Mouse (Mus musculus): ENCODE measurements around the gene Zrsr1. TPM values are rescaled to one million over a fixed set of nuclear protein-coding genes. Genes with fewer than 3 reads are reported as not detected.

The Zrsr1 gene
- polyA plus RNA-seq, 1 experiment from 2014 or later: 4.5 TPM

DNA sequence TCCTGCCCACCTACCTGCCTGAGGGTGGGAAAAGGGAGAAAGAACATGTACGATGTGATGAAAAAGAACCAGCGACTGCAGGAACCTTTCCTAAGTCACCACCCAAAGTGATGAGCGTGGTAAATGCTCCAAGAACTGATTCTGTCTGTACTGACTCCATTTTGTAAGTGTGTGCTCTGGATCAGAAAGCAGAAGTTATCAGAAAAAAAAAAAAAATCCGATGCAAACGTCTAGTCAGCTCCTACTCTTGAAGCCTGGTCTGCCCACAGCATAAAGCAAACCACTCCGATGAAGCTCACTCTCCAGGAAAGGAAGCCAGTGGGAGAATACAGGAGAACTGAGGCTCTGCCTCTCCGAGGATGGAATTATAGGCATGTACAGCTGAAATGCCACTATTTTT, 19.1 kb upstream of the Zrsr1 start:
- no peak overlapping the region for H3K9ac ChIP-seq (replicated peaks)
- H3K27ac ChIP-seq (replicated peaks): no peak overlapping the region
- H3K4me2 ChIP-seq (replicated peaks): no peak overlapping the region
- H3K4me3 ChIP-seq: no peak overlapping the region
- H3K4me1 ChIP-seq: no peaks in the 10 kb centered on the region
- ATAC-seq (ENCODE audit: low FRiP score, low read depth): no peak
- peaks cover 9% of the 10 kb centered on the region; the same call in 1 of the 2 replicates for H3K36me3 ChIP-seq
- H3K27me3 ChIP-seq: no peaks in the 10 kb centered on the region
- 92% methylated on average over 7 of the region's 7 CpGs for WGBS
- no peaks in the 10 kb centered on the region for H3K9me3 ChIP-seq

DNA sequence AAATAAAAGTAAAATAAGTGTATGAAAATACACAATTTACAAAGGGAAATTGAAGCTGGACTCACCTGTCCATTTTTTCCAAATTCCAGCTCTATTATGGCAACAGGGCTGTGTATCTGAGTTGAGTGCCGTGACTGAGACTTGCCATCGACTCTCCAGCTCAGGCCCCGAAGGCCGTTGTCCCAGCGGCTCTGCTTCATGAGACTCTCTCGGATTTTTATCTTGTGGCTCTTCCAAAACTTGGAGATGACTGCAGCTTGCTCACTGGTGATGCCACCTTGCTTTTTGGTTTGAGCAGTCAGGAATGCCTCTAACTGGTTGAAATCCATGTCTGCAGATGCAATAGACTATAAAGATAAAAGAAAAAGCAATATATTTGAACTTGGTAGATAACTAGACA, 15.5 kb upstream of the Zrsr1 start:
- Histone ChIP-seq H3K4me2 (replicated peaks) (no peak overlapping the region), H3K27ac (replicated peaks) (no peak overlapping the region), H3K36me3 (peaks cover 9% of the 10 kb centered on the region; the same call in 1 of the 2 replicates), H3K9ac (replicated peaks) (no peak overlapping the region), H3K9me3 (no peaks in the 10 kb centered on the region), H3K27me3 (no peaks in the 10 kb centered on the region), H3K4me3 (no peak overlapping the region), H3K4me1 (no peaks in the 10 kb centered on the region)
- no peak for ATAC-seq (ENCODE audit: low FRiP score, low read depth)
- 93% methylated on average over 6 of the region's 6 CpGs for WGBS

DNA sequence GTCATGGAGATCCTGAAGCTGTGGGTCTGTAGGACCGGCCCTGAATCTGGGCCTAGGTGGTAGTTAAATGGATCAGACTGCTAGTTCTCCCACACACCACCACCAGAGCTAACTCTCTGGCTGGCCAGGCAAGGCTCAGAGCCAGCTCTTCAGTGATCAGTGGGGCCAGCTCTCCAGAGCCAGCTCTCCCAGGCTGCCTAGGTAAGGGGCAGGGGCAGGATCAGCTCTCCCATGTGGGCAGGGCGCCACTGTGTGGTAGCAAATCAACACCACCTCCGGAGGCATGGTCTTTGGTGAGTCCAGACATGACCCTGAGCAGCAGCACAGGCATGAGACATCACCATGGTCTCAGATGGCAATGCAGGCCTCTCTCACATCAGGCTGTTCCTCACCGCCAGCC, 15.0 kb upstream of the Zrsr1 start:
- Histone ChIP-seq H3K9ac (replicated peaks) (no peak overlapping the region), H3K27ac (replicated peaks) (no peak overlapping the region), H3K9me3 (no peaks in the 10 kb centered on the region), H3K4me3 (no peak overlapping the region), H3K4me1 (no peaks in the 10 kb centered on the region), H3K36me3 (peaks cover 9% of the 10 kb centered on the region; the same call in 1 of the 2 replicates), H3K27me3 (no peaks in the 10 kb centered on the region), H3K4me2 (replicated peaks) (no peak overlapping the region)
- 75% methylated on average over 4 of the region's 4 CpGs for WGBS
- peak; percentile 54; the same call in 1 of the 2 replicates for ATAC-seq (ENCODE audit: low FRiP score, low read depth)

DNA sequence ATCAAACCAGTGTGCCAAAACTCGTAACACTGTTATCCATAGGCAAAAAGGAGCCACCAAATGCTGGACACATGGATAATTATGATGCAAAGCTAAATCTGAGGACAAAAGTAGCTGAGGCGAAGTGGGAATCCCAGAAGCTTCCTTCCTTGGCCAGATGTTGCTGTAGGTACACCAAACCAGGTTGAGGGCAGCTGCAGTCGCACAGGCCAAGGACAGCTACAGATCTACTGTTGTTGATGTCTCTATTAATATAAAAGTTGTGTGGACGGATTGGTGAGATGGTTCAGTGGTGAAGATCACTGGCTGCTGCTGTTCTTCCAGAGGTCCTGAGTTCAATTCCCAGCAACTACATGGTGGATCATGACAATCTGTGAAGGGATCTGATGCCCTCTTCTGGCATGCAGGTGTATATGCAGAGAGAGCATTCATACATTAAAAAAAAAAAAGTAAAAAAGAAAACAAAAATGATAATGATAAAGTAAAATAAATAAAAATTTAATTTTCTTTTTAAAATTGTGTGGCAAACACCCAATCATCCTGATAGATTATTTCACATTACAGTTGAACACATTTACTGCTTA, 13.9 kb upstream of the Zrsr1 start:
- no peaks in the 10 kb centered on the region for H3K4me1 ChIP-seq
- no peak overlapping the region for H3K9ac ChIP-seq (replicated peaks)
- no peak for ATAC-seq (ENCODE audit: low FRiP score, low read depth)
- H3K4me2 ChIP-seq (replicated peaks): no peak overlapping the region
- 92% methylated on average over 4 of the region's 4 CpGs for WGBS
- H3K36me3 ChIP-seq: peaks cover 9% of the 10 kb centered on the region; the same call in 1 of the 2 replicates
- no peak overlapping the region for H3K27ac ChIP-seq (replicated peaks)
- no peak overlapping the region for H3K4me3 ChIP-seq
- H3K9me3 ChIP-seq: no peaks in the 10 kb centered on the region
- H3K27me3 ChIP-seq: no peaks in the 10 kb centered on the region

DNA sequence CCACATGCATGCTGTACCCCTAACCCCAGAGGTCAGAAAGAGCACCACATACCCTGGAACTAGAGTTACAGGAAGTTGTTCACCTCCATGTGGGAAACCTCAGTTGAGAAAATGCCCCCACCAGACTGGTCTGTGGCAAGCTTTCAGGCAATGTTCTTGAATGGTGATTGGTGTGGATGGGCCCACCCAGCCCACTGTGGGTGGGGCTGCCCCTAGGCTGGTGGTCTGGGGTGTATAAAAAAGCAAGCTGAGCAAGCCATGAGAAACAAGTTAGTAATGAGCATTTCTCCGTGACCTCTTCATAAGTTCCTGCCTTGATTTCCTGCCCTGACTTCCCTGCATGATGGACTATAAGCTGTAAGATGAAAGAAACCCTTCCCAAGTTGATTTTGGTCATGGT, 9.7 kb upstream of the Zrsr1 start:
- WGBS: 86% methylated on average over 1 of the region's 1 CpGs
- H3K9ac ChIP-seq (replicated peaks): no peak overlapping the region
- H3K36me3 ChIP-seq: peaks cover 10% of the 10 kb centered on the region; the same call in 1 of the 2 replicates
- H3K4me3 ChIP-seq: no peak overlapping the region
- no peak overlapping the region for H3K4me2 ChIP-seq (replicated peaks)
- H3K9me3 ChIP-seq: peaks cover 5% of the 10 kb centered on the region
- no peak for ATAC-seq (ENCODE audit: low FRiP score, low read depth)
- no peaks in the 10 kb centered on the region for H3K4me1 ChIP-seq
- H3K27me3 ChIP-seq: no peaks in the 10 kb centered on the region
- no peak overlapping the region for H3K27ac ChIP-seq (replicated peaks)

DNA sequence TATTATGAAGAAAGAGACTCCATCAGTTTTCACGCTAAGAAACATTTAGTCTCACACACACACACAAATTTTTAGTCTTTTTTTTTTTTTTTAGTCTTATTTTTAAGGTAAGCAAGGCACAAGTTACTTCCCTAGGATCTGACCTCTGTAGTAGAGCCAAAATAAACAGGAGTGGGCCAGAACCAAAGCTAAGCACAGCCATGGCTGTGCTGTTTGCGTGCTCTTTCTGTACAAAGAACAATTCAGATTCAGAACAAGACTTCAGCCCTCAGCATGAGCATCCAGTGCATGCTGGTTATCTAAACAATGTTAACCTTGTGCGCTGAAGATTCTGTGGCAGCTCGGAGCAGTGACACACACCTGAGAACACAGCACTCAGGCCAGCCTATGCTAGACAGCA, 7.4 kb upstream of the Zrsr1 start:
- 86% methylated on average over 4 of the region's 4 CpGs for WGBS
- Histone ChIP-seq H3K36me3 (peaks cover 11% of the 10 kb centered on the region; the same call in 1 of the 2 replicates), H3K4me2 (replicated peaks) (no peak overlapping the region), H3K27me3 (no peaks in the 10 kb centered on the region), H3K4me3 (no peak overlapping the region), H3K9ac (replicated peaks) (no peak overlapping the region), H3K4me1 (no peaks in the 10 kb centered on the region), H3K27ac (replicated peaks) (no peak overlapping the region), H3K9me3 (peaks cover 12% of the 10 kb centered on the region)
- ATAC-seq (ENCODE audit: low FRiP score, low read depth): no peak

DNA sequence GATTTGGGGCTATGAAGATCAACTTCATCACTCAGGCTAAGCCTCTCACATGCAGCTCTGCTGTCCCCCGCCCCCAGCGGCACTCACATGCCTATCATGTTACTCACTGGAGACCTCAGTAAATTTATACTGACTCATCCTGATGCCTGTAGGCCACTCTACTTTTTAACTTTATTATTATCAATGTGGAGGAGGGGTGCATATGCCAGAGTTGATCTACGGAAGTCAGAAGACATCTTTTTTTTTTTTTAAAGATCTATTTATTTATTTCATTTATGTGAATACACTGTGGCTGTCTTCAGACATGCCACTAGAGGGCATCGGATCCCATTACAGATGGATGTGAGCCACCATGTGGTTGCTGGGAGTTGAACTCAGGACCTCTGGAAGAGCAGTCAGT, 6.3 kb upstream of the Zrsr1 start:
- no peak overlapping the region for H3K27ac ChIP-seq (replicated peaks)
- no peak overlapping the region for H3K4me2 ChIP-seq (replicated peaks)
- H3K36me3 ChIP-seq: peaks cover 11% of the 10 kb centered on the region; the same call in 1 of the 2 replicates
- ATAC-seq (ENCODE audit: low FRiP score, low read depth): no peak
- no peaks in the 10 kb centered on the region for H3K27me3 ChIP-seq
- H3K9me3 ChIP-seq: peaks cover 12% of the 10 kb centered on the region
- H3K4me1 ChIP-seq: no peaks in the 10 kb centered on the region
- no peak overlapping the region for H3K9ac ChIP-seq (replicated peaks)
- no peak overlapping the region for H3K4me3 ChIP-seq
- 84% methylated on average over 4 of the region's 4 CpGs for WGBS

DNA sequence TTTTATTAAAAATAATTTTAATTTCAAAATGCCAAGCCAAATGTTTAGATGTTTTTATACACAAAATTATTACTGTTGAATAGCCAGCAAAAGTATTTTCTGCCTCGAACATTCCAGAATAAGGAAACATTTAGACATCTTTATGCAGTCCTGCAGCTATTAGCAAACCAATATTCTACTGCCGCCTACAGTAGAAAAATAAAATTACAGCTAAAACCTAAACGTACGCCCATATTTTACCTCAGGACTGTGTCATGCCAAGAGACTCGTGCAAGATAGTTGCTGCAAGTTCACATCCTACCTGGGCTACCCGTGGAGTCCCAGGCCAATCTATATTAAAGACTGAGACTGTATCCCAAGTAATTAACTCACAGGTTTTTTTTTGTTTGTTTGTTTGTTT, 2.3 kb upstream of the Zrsr1 start:
- Histone ChIP-seq H3K36me3 (peaks cover 23% of the 10 kb centered on the region), H3K4me2 (replicated peaks) (no peak overlapping the region), H3K9me3 (peaks cover 23% of the 10 kb centered on the region), H3K4me1 (peaks cover 6% of the 10 kb centered on the region), H3K9ac (replicated peaks) (no peak overlapping the region), H3K27me3 (no peaks in the 10 kb centered on the region), H3K4me3 (no peak overlapping the region), H3K27ac (replicated peaks) (no peak overlapping the region)
- 77% methylated on average over 6 of the region's 6 CpGs for WGBS
- ATAC-seq (ENCODE audit: low FRiP score, low read depth): no peak

DNA sequence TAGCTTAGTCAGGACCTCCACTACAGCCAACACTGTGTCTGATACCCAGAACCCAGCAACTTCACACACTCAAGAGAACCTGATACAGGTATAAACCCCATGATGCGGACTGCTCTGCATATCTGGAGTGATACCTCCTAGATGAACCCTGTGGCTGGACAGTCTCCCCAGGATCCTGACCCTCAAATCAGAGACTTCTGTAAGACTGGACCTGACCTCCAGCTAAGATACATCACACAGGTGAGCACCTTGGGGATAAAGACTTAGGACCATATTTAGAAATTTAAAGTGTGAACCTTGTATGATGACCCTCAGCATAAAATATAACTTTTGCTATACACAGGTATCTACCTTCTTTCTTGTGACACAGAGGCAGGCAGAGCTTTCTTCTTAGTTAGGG, 1.3 kb upstream of the Zrsr1 start:
- no peak for ATAC-seq (ENCODE audit: low FRiP score, low read depth)
- Histone ChIP-seq H3K4me3 (no peak overlapping the region), H3K27me3 (no peaks in the 10 kb centered on the region), H3K9ac (replicated peaks) (no peak overlapping the region), H3K36me3 (peaks cover 23% of the 10 kb centered on the region), H3K4me1 (peaks cover 9% of the 10 kb centered on the region), H3K4me2 (replicated peaks) (no peak overlapping the region), H3K9me3 (peaks cover 23% of the 10 kb centered on the region), H3K27ac (replicated peaks) (no peak overlapping the region)
- WGBS: 97% methylated on average over 1 of the region's 1 CpGs

DNA sequence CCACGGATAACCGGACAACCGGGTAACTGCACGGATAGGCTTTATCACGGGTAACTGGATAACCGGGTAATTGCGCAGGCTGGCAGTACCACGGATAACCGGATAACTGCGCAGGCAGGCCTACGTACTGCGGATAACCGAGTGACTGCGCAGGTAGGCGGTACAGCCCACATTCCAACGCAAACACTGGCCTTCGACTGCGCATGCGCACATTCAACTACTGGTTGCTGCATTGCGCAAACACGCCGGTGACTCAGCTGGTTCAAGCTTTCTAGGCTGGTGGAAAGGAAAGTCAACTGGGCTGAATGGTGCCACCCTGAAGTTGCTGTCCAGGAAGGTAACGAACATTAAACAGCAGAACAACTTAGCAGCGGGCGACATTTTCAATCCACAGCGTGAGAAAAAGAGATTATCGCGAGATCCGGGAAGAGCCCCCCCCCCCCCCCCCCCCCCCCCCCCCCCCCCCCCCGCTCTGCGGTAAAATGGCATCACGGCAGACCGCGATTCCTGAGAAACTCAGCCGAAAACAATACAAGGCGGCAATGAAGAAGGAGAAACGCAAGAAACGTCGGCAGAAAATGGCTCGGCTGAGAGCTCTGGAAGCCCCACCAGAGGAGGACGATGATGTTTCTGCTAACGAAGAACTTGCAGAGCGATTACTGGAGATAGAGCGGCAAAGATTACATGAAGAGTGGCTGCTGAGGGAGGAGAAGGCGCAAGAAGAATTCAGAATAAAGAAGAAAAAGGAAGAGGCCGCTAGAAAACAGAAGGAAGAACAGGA, 1.1 kb downstream of the Zrsr1 start:
- Histone ChIP-seq H3K9me3 (peaks cover 10% of the 10 kb centered on the region), H3K27ac (replicated peaks) (peak overlapping the region; percentile 64), H3K4me2 (replicated peaks) (peak overlapping the region; percentile 67), H3K4me3 (peak overlapping the region; percentile 51), H3K27me3 (no peaks in the 10 kb centered on the region), H3K9ac (replicated peaks) (peak overlapping the region; percentile 59), H3K4me1 (peaks cover 26% of the 10 kb centered on the region), H3K36me3 (peaks cover 15% of the 10 kb centered on the region)
- 48% methylated on average over 44 of the region's 46 CpGs for WGBS
- ATAC-seq (ENCODE audit: low FRiP score, low read depth): peak; percentile 66

DNA sequence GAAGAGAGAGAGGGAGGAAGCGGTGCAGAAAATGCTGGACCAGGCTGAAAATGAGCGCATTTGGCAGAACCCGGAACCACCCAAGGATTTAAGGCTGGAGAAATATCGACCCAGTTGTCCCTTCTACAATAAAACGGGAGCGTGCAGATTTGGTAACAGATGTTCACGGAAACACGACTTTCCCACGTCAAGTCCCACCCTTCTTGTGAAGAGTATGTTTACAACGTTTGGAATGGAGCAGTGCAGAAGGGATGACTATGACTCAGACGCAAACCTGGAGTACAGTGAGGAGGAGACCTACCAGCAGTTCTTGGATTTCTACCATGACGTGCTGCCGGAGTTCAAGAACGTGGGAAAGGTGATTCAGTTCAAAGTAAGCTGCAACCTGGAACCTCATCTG, 1.8 kb downstream of the Zrsr1 start:
- H3K36me3 ChIP-seq: peaks cover 20% of the 10 kb centered on the region
- ATAC-seq (ENCODE audit: low FRiP score, low read depth): no peak
- H3K27me3 ChIP-seq: no peaks in the 10 kb centered on the region
- H3K9ac ChIP-seq (replicated peaks): peak overlapping the region; percentile 59
- peak overlapping the region; percentile 51 for H3K4me3 ChIP-seq
- H3K9me3 ChIP-seq: peaks cover 10% of the 10 kb centered on the region
- H3K27ac ChIP-seq (replicated peaks): no peak overlapping the region; the same call in 1 of the 2 replicates
- peaks cover 26% of the 10 kb centered on the region for H3K4me1 ChIP-seq
- peak overlapping the region; percentile 63 for H3K4me2 ChIP-seq (replicated peaks)
- WGBS: 47% methylated on average over 14 of the region's 14 CpGs

DNA sequence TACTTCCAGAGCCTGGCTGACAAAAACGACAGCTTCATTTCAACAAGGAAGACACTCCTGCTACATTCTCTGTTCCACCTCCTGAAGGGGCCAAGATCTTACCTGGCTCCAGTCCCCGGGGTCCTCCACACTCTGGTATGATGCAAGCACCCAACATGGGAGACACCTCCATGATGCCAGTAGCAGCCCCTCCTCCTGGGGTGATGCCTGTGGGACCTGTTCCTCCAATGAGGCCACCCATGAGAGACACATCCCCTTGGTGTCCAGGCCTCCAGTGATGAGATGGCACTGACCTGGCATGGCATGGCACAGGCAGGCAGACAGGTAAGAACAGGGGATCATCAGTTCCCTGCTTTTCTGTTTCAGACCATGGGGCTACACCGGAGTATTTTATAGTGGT, 6.4 kb downstream of the Zrsr1 start:
- Histone ChIP-seq H3K4me1 (peaks cover 41% of the 10 kb centered on the region), H3K9ac (replicated peaks) (no peak overlapping the region), H3K4me3 (no peak overlapping the region), H3K36me3 (peaks cover 19% of the 10 kb centered on the region), H3K9me3 (no peaks in the 10 kb centered on the region), H3K27ac (replicated peaks) (no peak overlapping the region), H3K27me3 (no peaks in the 10 kb centered on the region), H3K4me2 (replicated peaks) (no peak overlapping the region)
- no peak for ATAC-seq (ENCODE audit: low FRiP score, low read depth)
- WGBS: 89% methylated on average over 3 of the region's 3 CpGs

Measured in midbrain, embryonic 12.5 days (tissue).